Mouse (Mus musculus): ENCODE data around the gene Ulk3. TPM values are rescaled to one million over a fixed set of nuclear protein-coding genes. Genes with fewer than 3 reads are reported as not detected.

Ulk3 gene
- polyA plus RNA-seq, 1 experiment from 2014 or later, result 43.3 TPM

DNA sequence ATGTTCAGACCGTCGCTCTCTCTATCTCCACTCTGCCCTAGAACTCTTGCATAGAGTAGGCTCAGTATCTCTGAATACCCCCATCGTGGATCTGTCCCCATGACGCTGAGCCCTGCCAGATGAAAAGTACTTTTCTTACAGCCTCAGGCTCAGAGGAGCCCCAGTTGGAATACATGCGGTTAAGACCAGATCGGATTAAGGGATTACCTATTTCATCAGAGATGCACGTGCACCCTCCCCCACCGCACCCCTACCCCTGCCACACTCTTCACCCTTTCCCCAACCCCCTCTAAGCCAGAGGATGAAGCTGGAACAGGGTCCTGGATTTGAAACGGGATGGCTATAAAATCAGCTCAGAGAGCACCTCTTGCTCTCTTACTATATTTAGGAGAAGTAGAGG, 16.3 kb downstream of the Ulk3 start:
- no peak overlapping the region for H3K27ac ChIP-seq (ENCODE audit: low read length)
- no peak overlapping the region for H3K9ac ChIP-seq (replicated peaks; ENCODE audit: low read depth, low read length)
- peaks cover 24% of the 10 kb centered on the region for H3K4me1 ChIP-seq (replicated peaks; ENCODE audit: control insufficient read depth, insufficient read depth, low read length)
- no peak for ATAC-seq
- no peaks in the 10 kb centered on the region for H3K36me3 ChIP-seq (ENCODE audit: control insufficient read depth, insufficient read depth)
- H3K4me3 ChIP-seq (replicated peaks; ENCODE audit: low read length), result no peak overlapping the region
- WGBS, result 8% methylated on average over 9 of the region's 9 CpGs
- H3K27me3 ChIP-seq (replicated peaks; ENCODE audit: control insufficient read depth, insufficient read depth, low read length), result peaks cover 10% of the 10 kb centered on the region; the same call in 1 of the 2 replicates
- no peak overlapping the region for H3K4me2 ChIP-seq (ENCODE audit: low read length)
- no peaks in the 10 kb centered on the region for H3K9me3 ChIP-seq (ENCODE audit: control insufficient read depth, low read length)

DNA sequence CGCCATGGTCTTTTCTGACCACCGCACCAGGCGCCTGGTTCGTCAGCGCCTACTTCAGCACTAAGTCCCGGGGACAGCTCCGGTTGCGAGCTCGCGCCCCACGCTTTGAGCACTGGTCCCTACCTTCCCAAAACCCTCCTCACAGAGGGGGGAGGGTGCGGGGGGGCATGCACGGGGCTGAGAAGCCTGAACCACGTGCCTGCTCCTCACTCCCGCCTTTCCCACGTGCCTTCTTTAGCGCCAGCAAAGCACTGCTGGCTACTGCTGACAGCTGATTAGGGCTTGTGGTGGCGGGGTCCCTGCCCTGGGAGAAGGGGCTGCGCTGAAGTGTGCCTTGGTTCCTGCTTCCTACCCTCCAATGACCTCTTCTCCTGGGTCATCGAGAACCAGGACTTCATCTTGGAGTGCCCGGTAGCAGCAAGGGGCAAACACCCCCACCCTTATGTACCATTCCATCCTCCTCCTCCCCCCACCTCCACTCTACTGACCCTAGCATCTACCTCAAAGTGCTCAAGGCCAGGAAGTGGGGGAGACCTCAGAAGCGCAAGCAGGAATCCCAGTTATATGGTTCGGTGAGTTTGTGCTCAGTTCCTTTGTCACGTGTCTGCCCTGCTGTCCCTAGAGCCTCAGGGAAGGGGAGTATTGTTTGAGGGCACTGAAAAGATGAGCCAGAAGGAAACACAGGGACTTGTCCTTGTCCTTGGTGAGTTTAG, 17.0 kb downstream of the Ulk3 start, which contains the start of gene Cplx3:
Gene Cplx3 (minus strand): TSS at position 143 of the 713 bp plus-strand sequence.
- H3K9ac ChIP-seq (replicated peaks; ENCODE audit: low read depth, low read length), result peak within 1 kb of the TSS; percentile 22; the same call in 1 of the 2 replicates
- H3K4me2 ChIP-seq (ENCODE audit: low read length), result peak within 1 kb of the TSS; percentile 28
- H3K9me3 ChIP-seq (ENCODE audit: control insufficient read depth, low read length), result no peaks in the 10 kb centered on the region
- H3K36me3 ChIP-seq (ENCODE audit: control insufficient read depth, insufficient read depth), result no peaks in the 10 kb centered on the region
- H3K4me1 ChIP-seq (replicated peaks; ENCODE audit: control insufficient read depth, insufficient read depth, low read length), result peaks cover 23% of the 10 kb centered on the region
- no peak within 1 kb of the TSS for H3K27ac ChIP-seq (ENCODE audit: low read length)
- 7% methylated on average over 23 of the region's 24 CpGs for WGBS
- peak; percentile 36; the same call in 1 of the 2 replicates for ATAC-seq
- peaks cover 10% of the 10 kb centered on the region; the same call in 1 of the 2 replicates for H3K27me3 ChIP-seq (replicated peaks; ENCODE audit: control insufficient read depth, insufficient read depth, low read length)
- H3K4me3 ChIP-seq (replicated peaks; ENCODE audit: low read length), result peak within 1 kb of the TSS; percentile 13

DNA sequence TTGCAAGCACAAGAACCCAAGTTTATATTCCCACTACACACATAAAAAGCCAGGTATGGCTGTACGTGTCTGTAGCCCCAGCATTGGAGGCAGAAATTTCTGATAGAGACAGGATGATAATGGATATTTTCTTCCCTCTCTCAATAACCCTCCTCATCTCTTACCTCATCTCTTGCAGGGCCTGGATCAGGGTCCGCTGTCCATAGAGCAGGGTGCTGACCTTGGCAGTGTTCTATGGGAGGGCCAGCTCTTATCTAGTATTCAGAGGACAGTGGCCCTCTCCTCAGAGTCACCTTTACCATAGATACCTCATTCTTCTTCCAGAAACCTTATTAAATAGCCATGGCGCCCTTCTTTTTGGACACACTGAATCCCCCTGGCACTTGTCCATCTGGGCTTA, 20.6 kb downstream of the Ulk3 start:
- no peaks in the 10 kb centered on the region for H3K9me3 ChIP-seq (ENCODE audit: control insufficient read depth, low read length)

DNA sequence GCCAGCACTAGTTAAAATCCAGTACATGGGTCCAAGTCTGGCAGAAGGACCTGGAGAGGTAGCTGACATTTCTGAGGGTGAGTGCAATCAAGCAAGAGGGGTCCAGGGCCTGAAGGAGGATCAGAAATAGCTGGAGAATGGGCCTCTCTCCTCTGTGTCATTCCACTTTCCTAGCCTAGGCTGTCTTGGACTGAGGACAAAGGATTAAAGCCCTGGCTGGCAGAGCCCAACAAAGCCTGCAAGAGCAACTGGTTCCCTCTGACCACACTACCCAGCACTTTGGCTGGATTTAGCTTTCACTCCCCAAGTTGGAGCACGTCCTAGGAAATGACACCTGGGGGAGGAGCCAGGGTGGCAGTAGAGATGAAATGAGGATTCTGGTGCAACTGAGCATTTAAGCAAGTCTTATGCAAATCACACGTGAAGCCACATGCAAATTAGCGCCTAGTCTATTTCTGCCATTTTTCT, 21.1 kb downstream of the Ulk3 start:
- H3K4me3 ChIP-seq (replicated peaks; ENCODE audit: low read length), result no peak overlapping the region
- no peak overlapping the region for H3K9ac ChIP-seq (replicated peaks; ENCODE audit: low read depth, low read length)
- H3K4me2 ChIP-seq (ENCODE audit: low read length), result no peak overlapping the region
- peaks cover 9% of the 10 kb centered on the region; the same call in 1 of the 2 replicates for H3K27me3 ChIP-seq (replicated peaks; ENCODE audit: control insufficient read depth, insufficient read depth, low read length)
- H3K9me3 ChIP-seq (ENCODE audit: control insufficient read depth, low read length), result no peaks in the 10 kb centered on the region
- peak overlapping the region; percentile 52 for H3K27ac ChIP-seq (ENCODE audit: low read length)
- 19% methylated on average over 3 of the region's 3 CpGs for WGBS
- ATAC-seq, result peak; percentile 86
- no peaks in the 10 kb centered on the region for H3K36me3 ChIP-seq (ENCODE audit: control insufficient read depth, insufficient read depth)
- peaks cover 21% of the 10 kb centered on the region for H3K4me1 ChIP-seq (replicated peaks; ENCODE audit: control insufficient read depth, insufficient read depth, low read length)

More for the DNA sequence above, 20.6 kb downstream of the Ulk3 start:
- H3K9ac ChIP-seq (replicated peaks; ENCODE audit: low read depth, low read length), result no peak overlapping the region
- peaks cover 21% of the 10 kb centered on the region for H3K4me1 ChIP-seq (replicated peaks; ENCODE audit: control insufficient read depth, insufficient read depth, low read length)
- no peaks in the 10 kb centered on the region for H3K36me3 ChIP-seq (ENCODE audit: control insufficient read depth, insufficient read depth)
- ATAC-seq, result no peak
- WGBS, result 64% methylated on average over 3 of the region's 3 CpGs
- H3K27me3 ChIP-seq (replicated peaks; ENCODE audit: control insufficient read depth, insufficient read depth, low read length), result peaks cover 10% of the 10 kb centered on the region; the same call in 1 of the 2 replicates
- H3K27ac ChIP-seq (ENCODE audit: low read length), result peak overlapping the region; percentile 52; the same call in 1 of the 2 replicates
- H3K4me2 ChIP-seq (ENCODE audit: low read length), result no peak overlapping the region
- no peak overlapping the region for H3K4me3 ChIP-seq (replicated peaks; ENCODE audit: low read length)

DNA sequence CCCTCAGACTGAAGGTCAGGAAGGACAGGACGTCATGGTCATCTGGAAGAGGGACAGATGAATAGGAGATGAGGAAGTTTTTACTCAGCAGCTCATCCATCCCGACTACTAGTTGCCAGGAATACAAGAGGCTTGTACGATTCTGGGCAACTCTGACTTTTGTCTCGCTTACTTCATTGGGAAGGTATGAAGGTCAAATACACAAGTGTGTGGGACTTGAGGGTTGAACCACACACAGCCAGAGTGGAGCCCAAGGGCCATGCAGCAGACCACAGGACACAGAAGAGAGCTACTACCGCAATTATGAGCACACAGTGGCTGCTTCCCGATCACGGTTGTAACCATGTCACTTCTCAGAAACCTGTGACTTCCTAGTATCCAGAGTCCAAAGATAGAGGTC, 23.3 kb downstream of the Ulk3 start:
- Histone ChIP-seq H3K9me3 (ENCODE audit: control insufficient read depth, low read length) (no peaks in the 10 kb centered on the region), H3K9ac (replicated peaks; ENCODE audit: low read depth, low read length) (no peak overlapping the region), H3K27ac (ENCODE audit: low read length) (no peak overlapping the region), H3K4me3 (replicated peaks; ENCODE audit: low read length) (no peak overlapping the region), H3K4me2 (ENCODE audit: low read length) (no peak overlapping the region), H3K27me3 (replicated peaks; ENCODE audit: control insufficient read depth, insufficient read depth, low read length) (0 out of 2 replicates have a peak, but pooled peaks cover under 1% of the 10 kb centered on the region), H3K36me3 (ENCODE audit: control insufficient read depth, insufficient read depth) (no peaks in the 10 kb centered on the region), H3K4me1 (replicated peaks; ENCODE audit: control insufficient read depth, insufficient read depth, low read length) (peaks cover 14% of the 10 kb centered on the region)
- no peak for ATAC-seq
- WGBS, result 85% methylated on average over 7 of the region's 7 CpGs

DNA sequence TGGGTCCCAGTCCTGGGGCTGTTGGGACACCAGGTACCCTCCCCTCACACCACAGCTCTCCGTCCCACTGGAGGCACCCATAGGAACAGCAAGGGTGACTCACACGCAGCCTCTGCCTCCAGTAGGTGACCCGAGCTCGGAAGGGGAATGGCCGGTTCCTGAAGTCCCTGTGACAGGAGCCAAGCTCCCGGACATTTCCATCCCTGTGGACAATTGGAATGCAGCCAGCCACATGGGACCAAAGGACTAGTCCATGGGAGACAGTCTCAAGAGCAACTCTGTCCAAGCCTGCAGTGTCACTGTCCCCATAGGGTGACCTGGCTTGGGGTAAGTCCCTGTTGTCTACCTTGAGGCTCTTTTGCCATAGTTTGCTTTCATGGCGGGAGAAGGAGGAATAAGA, 24.7 kb downstream of the Ulk3 start:
- ATAC-seq, result no peak
- Histone ChIP-seq H3K27me3 (replicated peaks; ENCODE audit: control insufficient read depth, insufficient read depth, low read length) (no peaks in the 10 kb centered on the region), H3K36me3 (ENCODE audit: control insufficient read depth, insufficient read depth) (no peaks in the 10 kb centered on the region), H3K27ac (ENCODE audit: low read length) (no peak overlapping the region), H3K4me3 (replicated peaks; ENCODE audit: low read length) (no peak overlapping the region), H3K9ac (replicated peaks; ENCODE audit: low read depth, low read length) (no peak overlapping the region), H3K4me2 (ENCODE audit: low read length) (no peak overlapping the region), H3K9me3 (ENCODE audit: control insufficient read depth, low read length) (no peaks in the 10 kb centered on the region), H3K4me1 (replicated peaks; ENCODE audit: control insufficient read depth, insufficient read depth, low read length) (peaks cover 14% of the 10 kb centered on the region)
- WGBS, result 84% methylated on average over 7 of the region's 7 CpGs

DNA sequence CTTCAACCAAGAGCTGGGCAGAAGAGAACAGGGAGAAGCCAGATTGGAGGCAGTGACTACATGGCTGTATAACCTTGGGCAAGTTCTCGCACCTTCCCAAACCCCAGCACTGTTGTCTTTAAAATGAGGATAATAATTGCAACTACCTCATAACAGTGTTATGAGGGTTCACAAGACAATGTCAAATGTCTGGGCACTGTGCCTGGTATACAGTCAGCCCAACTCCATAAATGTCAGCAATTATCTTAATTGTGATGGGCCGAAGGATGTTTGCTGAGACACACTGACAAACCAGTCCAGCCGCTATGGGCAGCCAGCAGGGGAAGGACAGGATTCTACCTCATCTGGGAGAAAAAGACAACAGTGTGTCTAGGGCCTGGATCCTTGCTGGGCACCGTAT, 25.5 kb downstream of the Ulk3 start:
- no peak for ATAC-seq
- Histone ChIP-seq H3K27me3 (replicated peaks; ENCODE audit: control insufficient read depth, insufficient read depth, low read length) (no peaks in the 10 kb centered on the region), H3K9me3 (ENCODE audit: control insufficient read depth, low read length) (no peaks in the 10 kb centered on the region), H3K27ac (ENCODE audit: low read length) (no peak overlapping the region), H3K4me2 (ENCODE audit: low read length) (no peak overlapping the region), H3K9ac (replicated peaks; ENCODE audit: low read depth, low read length) (no peak overlapping the region), H3K36me3 (ENCODE audit: control insufficient read depth, insufficient read depth) (no peaks in the 10 kb centered on the region), H3K4me3 (replicated peaks; ENCODE audit: low read length) (no peak overlapping the region), H3K4me1 (replicated peaks; ENCODE audit: control insufficient read depth, insufficient read depth, low read length) (peaks cover 14% of the 10 kb centered on the region)
- WGBS, result 85% methylated on average over 4 of the region's 4 CpGs

DNA sequence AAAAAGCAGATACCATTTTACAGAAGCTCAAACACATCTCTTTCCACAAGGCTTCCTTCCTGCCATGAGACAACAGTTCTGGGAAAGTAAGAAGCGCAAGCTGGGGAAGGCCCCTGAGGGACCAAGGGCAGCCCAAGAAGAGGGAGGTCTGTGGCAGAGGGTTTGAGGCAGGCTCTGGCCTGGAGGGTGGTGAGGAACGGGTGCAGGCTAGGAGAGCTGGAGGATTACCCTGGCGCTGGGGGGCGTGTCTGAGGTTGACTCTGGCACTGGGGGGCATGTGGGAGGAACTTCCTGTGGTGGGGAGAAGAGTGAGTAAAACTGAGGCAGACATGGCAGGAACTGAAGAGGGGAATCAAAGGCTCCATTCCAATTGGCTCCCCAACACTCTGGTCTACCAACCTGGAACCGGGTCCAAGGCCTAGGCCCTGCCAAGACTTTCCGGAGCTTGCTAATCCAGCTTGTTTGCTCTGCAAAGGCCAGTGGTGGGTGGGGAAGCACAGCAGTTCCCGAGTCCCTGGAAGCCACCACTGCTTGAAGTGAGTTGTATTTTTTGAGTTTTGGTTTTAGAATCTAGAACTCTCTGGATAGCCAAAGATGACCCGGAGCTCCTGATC, 28.4 kb downstream of the Ulk3 start:
- Histone ChIP-seq H3K9ac (replicated peaks; ENCODE audit: low read depth, low read length) (no peak overlapping the region), H3K4me2 (ENCODE audit: low read length) (no peak overlapping the region), H3K36me3 (ENCODE audit: control insufficient read depth, insufficient read depth) (no peaks in the 10 kb centered on the region), H3K4me1 (replicated peaks; ENCODE audit: control insufficient read depth, insufficient read depth, low read length) (no peaks in the 10 kb centered on the region), H3K4me3 (replicated peaks; ENCODE audit: low read length) (no peak overlapping the region), H3K27ac (ENCODE audit: low read length) (no peak overlapping the region), H3K27me3 (replicated peaks; ENCODE audit: control insufficient read depth, insufficient read depth, low read length) (no peaks in the 10 kb centered on the region), H3K9me3 (ENCODE audit: control insufficient read depth, low read length) (no peaks in the 10 kb centered on the region)
- no peak for ATAC-seq
- 75% methylated on average over 8 of the region's 8 CpGs for WGBS

DNA sequence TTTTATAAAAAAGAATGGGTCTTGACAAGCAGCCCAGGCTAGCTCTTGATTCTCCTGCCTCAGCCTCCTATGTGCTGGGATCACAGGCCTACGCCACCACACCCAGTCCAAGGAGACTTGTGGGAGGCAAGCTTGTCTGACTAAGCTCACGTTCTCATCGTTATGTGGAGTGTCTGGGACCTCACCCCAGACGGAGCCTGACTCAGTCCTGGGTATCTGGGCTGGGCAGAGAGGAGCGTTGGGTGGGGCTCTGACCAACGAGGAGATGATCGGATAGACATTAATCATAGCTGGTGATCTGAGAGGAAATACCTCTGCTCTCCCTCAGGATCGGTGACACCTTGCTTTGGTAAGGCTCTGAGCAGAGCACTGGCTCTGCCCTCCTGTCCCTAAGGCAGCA, 29.6 kb downstream of the Ulk3 start:
- Histone ChIP-seq H3K9ac (replicated peaks; ENCODE audit: low read depth, low read length) (no peak overlapping the region), H3K36me3 (ENCODE audit: control insufficient read depth, insufficient read depth) (no peaks in the 10 kb centered on the region), H3K4me2 (ENCODE audit: low read length) (no peak overlapping the region), H3K27ac (ENCODE audit: low read length) (no peak overlapping the region), H3K4me3 (replicated peaks; ENCODE audit: low read length) (no peak overlapping the region), H3K4me1 (replicated peaks; ENCODE audit: control insufficient read depth, insufficient read depth, low read length) (no peaks in the 10 kb centered on the region), H3K27me3 (replicated peaks; ENCODE audit: control insufficient read depth, insufficient read depth, low read length) (no peaks in the 10 kb centered on the region), H3K9me3 (ENCODE audit: control insufficient read depth, low read length) (no peaks in the 10 kb centered on the region)
- no peak for ATAC-seq
- 79% methylated on average over 8 of the region's 8 CpGs for WGBS

All from forebrain, embryonic 16.5 days (tissue).